Mouse (Mus musculus) MEL (cell line): ENCODE measurements around the gene Xylt2.
"Not testable (repeated sequence)": the region's sequence is repeated elsewhere in the genome, so short reads cannot be mapped to it uniquely, and the experiment has no call there.

Source experiments
- CHD2 ChIP-seq: IDR thresholded peaks from 2 replicates; pipeline ENCODE4 v1.6.1; 2011; ENCODE audit warnings: low read length, improper control_type of control experiment
- CTCF ChIP-seq, 3 experiments: IDR thresholded peaks in 2 of 3; conservative IDR thresholded peaks in 1 of 3; 2 replicates each; pipeline ENCODE4 v1.5.1; 2011 to 2012; ENCODE audit warnings: low read length in 3 of 3, low read depth in 2 of 3, mild to moderate bottlenecking in 2 of 3, improper control_type of control experiment in 1 of 3, inconsistent platforms in 1 of 3, mixed read lengths in 1 of 3, moderate library complexity in 1 of 3; ENCODE audit not compliant: control insufficient read depth in 1 of 3, insufficient read depth in 1 of 3, poor library complexity in 1 of 3, severe bottlenecking in 1 of 3
- E2F4 ChIP-seq: IDR thresholded peaks from 2 replicates; pipeline ENCODE4 v1.6.1; 2011; ENCODE audit warnings: low read depth, low read length, improper control_type of control experiment, borderline replicate concordance
- EP300 ChIP-seq, 2 experiments: IDR thresholded peaks; 2 replicates each; pipeline ENCODE4 v1.6.1; 2011; ENCODE audit warnings: improper control_type of control experiment in 2 of 2, low read length in 2 of 2, low read depth in 1 of 2, mild to moderate bottlenecking in 1 of 2
- POLR2A ChIP-seq, 2 experiments: IDR thresholded peaks; 2 replicates each; pipeline ENCODE4 v1.6.1; 2011 to 2012; ENCODE audit warnings: low read length in 2 of 2, mild to moderate bottlenecking in 2 of 2, control low read depth in 1 of 2, improper control_type of control experiment in 1 of 2, low read depth in 1 of 2, moderate library complexity in 1 of 2; ENCODE audit not compliant: control insufficient read depth in 1 of 2, insufficient read depth in 1 of 2, poor library complexity in 1 of 2
- POLR2AphosphoS5 ChIP-seq: IDR thresholded peaks from 2 replicates; pipeline ENCODE4 v1.6.1; 2012; ENCODE audit warnings: low read depth, borderline replicate concordance, mild to moderate bottlenecking, inconsistent platforms, low read length, moderate library complexity, mixed read lengths
- ZNF384 ChIP-seq: IDR thresholded peaks from 2 replicates; pipeline ENCODE4 v1.6.1; 2012; ENCODE audit warnings: low read depth, mild to moderate bottlenecking, inconsistent platforms, low read length, improper control_type of control experiment

- TF ChIP-seq POLR2A (IDR thresholded peaks at IDR 0.05; ENCODE audit: control insufficient read depth in 1 of 2, insufficient read depth in 1 of 2, low read depth in 1 of 2, low read length in 2 of 2, poor library complexity in 1 of 2); CTCF (IDR thresholded peaks at IDR 0.05 in 2 of 3, conservative IDR thresholded peaks at IDR 0.05 in 1 of 3; ENCODE audit: control insufficient read depth in 1 of 3, insufficient read depth in 1 of 3, low read depth in 2 of 3, low read length in 3 of 3, poor library complexity in 1 of 3, severe bottlenecking in 1 of 3); POLR2AphosphoS5; ZNF384; EP300 (IDR thresholded peaks at IDR 0.05; ENCODE audit: low read depth in 1 of 2, low read length in 2 of 2); E2F4; CHD2: not testable (repeated sequence)
Observed at GRCm38 (mm10) chr11:94692502-94692901, 15.2 kb upstream of the Xylt2 start.
